Mouse (Mus musculus) adrenal gland, adult 2 months (tissue): ENCODE results near the gene Gsn. TPM values are rescaled to one million over a fixed set of nuclear protein-coding genes. Genes with fewer than 3 reads are reported as not detected.

Experiments
- DNase-seq: peaks from one replicate; pipeline ENCODE4 v3.0.0; 2021
- long read RNA-seq: library from polyadenylated mRNA; stranded (forward); transcript quantifications from one replicate; pipeline ENCODE4 v2.0.0, GENCODE M21; 2021
- polyA plus RNA-seq: library from polyadenylated mRNA; depleted of rRNA; stranded (reverse); fragments of >200 nt; gene quantifications from 2 replicates; pipeline ENCODE4 v1.2.3, GENCODE M21; 2012; rRNA removed
- total RNA-seq, 2 experiments: library from RNA; stranded (reverse); gene quantifications; 2 replicates each; pipeline ENCODE4 v1.2.3; 2021

Gene Gsn
- total RNA-seq (1,000 to 10,000 TPM in 1 of 2 experiments, 100 to 1,000 TPM in 1; 335 to 1,033 TPM), polyA plus RNA-seq (607 and 810 TPM in 2 replicates)
- long read RNA-seq, transcript Gsn-205 (18 exons, 2,607 nt), result minor isoform, 76 of 4,095 reads
- long read RNA-seq, transcript Gsn-201 (17 exons, 2,653 nt), result major isoform, 3,828 of 4,095 reads
- long read RNA-seq, partial matches to known transcripts, result 98 of 4,095 reads
- long read RNA-seq, other reads (novel, unspliced or antisense), result 93 of 4,095 reads

DNA sequence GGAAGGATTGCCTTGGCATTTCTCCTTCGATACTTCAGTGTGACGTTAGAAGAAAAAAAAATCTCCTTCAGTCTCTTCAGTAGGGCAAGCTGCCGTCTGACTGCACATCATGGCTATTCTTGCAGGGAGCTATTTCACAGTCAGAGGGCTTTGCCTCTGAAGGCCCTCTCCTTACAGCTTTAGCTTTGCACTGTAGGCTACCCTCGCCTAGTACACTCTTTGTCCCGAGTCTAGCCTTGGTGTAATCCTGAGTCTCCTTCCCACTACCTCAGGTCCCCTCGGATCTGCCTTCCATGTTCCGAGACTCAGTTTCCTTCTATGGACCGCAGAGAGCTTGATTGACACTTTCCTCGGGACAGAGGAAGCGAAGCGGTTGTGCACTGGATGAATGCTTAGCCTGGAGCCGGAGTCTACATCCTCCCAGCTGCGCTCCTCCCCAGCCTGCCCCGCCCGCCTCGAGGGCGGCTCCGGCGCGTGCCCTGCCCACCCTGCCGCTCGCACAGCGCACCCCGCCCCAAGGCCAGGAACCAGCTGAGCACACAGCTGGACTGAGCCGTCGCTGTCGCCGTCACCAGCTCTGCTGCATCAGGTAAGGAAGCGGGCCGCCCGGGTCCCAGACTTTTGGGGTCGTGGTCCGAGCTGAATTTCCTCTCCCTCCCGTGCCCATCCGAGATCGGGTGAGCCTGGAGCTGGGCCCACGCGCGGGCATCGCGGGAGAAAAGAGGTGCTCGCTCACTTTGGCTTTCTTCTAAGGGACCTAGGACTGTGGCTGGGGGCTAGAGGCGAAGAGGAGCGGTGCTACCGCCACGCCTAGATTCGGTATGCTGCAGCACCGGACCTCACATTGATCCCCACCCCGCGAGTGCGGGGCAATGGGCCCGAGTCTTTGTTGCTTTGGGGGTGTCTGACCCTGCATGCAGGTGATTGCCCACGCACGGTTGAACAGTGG is at the start of gene Gsn:
Gene Gsn, plus strand, starts transcription at position 496 of the 949 bp plus-strand sequence.
- peak; percentile 94 for DNase-seq

DNA sequence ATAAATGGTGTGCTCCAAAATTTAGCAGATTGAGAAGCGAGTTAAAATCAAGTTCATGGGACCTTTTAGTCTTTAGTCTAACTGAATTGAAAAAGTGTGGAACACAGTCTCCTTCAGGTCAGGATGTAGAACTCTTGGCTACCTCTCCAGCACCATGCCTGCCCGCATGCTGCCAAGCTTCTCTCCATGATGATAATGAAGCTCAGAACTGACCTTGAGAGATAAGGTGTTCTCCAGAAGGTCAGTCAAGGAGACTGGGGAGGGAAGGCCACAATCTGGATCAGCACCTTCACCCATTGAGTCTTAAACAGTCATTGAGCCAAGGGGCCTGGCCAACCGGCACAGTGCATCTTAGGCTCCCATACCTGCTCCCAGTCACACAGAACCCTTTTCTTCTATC is 49.4 kb upstream of the Gsn start:
- DNase-seq, result no peak

DNA sequence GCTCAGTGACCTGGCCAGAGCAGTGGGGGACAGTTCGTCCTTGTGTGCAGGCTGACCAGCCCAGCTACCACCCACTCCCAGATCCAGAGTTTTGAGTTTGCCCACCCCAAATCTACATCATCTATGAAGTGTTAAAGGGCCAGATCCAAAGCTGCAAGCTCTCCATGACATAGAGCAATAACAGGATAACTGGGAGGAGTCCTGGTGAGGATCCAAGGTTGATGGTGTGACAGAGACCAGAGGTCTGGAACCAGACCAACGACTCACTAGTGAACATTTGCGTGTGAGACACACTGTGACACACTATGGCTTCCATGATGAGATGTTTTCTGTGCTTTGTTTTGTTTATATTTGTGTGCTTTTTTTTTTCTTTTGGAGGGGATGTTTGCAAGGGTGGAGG is 48.1 kb upstream of the Gsn start:
- DNase-seq, result peak; percentile 56

DNA sequence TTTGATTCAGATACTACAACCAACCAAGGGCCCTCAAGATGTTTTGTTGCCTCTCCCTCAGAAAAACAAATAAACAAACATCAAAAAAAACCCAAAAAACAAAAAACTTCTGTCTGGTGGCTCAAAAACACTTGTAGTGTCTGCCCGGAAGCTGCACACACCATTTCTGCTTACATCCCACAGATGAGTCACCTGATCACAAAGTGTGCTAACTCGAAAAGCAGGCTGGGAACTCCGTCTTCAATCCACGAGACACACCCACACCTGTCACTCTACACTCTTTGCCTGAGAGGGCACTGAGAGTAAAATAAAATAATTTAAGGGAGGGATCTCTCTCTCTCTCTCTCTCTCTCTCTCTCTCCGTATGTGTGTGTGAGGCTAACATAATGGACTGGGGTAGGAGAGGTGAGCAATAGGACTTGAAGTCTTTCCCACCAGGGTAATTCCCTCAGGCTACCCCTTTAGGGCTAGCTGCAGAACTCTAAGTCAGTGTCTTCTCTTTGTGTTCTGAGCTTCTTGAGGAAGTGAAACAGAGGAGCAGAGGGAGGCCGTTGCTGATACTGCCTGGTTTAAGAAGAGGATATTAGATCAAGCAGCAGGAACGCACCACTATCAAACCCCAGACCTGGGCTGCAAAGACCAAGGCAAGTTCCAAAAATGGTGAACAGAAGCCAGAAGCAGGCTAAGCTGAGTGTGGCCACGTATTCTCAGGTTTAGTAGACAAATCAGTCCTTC is 47.1 kb upstream of the Gsn start:
- DNase-seq, result no peak

DNA sequence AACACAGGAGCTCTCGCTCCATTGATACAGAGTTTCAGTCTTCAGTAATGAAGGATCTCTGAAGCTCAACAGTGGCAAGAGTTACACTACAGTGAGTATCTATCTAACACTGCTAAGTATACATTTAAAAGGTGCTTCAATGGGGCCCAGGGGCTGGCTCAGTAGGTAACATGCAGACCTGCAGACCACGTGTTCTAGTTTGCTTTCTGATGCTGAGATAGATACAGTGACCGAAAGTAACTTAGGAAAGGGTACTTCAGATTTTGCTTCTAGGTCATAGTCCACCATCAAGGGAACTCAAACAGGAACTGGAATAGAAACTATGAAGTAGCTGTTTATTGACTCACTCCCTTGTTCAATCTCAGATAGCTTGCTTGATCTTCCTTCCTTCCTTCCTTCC is 44.5 kb upstream of the Gsn start:
- no peak for DNase-seq

DNA sequence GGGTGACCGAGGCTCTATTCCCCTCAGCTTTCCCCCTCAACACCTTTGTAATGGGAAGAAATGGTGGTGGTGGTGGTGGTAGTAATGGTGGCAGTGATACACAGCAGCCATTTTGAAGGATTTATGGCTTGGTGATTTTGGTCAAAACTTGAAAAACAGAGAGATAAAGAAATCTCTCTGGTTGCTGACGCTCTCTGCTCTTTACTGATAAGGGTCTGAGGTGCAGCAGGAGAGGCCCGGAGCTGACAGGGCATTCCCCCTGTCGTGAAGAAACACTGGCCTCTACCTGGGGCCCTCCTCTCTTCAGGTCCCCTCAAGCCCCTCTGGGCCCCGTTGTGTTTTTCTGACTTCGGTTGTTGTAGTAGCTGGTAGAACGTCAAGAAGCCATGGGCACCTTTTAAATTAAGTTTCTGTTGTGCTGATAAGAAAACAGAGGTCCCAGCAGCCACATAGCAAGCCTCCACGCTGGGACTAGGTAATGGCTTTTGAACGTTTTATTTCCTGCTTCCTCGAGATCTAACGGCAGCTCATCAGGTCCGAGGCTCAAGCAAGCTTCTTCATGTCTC is 42.8 kb upstream of the Gsn start:
- no peak for DNase-seq

DNA sequence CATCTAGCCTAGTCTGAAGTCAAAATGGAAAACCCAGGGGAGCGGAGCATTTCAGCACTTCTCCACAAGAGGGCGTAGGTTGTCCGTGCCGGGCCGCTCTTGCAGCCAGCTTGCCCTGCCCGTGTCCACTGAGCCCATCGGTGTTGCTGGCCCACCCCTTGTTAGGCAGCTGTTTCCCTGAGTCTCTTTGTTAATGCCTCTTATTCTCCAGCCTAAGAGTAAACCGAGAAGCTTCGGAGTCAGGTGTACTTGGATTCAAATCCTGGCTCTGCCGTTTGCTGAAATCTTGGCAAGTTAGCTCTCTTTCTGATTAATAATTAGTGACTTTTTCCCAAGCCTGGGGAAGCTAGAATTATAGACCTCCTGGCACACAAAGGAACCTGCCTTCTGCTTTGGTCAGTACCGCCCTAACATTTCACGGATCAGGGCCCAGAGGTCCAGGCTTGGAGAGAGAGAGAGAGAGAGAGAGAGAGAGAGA is 41.3 kb upstream of the Gsn start:
- peak; percentile 85 for DNase-seq

DNA sequence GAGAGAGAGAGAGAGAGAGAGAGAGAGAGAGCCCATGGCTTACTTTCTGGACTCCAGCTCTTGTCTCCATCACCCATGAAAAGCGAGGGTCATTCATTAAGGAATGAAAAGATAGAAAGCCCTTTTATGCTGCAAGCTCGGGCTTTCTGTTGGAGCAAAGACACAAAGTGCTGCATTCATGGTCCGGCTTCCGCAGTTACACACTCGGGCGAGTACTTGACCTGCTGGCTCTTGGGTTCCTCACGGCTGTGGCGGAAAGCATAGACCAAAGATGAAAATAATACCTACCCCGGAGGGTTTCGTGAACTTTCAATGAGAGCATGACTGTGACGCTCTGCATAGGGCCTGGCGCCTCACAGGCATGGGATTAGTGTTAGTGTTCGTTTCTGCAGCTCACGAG is 40.8 kb upstream of the Gsn start:
- no peak for DNase-seq

DNA sequence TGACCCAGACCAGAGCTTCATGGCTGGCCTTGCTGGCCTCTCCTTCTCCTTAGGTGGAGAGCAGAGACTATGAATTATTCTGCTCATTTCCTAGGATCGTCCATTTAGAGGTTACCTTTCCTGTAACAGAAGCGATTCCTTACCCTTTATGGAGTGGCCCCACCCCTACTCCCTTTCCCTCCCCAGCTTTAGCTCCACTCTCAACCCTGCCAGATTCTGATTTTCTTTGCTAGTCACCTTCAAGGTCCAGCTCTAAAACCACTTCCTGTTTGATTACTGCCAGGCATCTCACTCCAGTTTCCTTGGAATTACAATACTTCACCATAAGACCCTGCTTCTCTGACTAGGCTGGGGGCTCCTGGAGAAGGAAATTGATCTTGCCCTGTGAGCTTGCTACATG is 39.5 kb upstream of the Gsn start:
- no peak for DNase-seq

DNA sequence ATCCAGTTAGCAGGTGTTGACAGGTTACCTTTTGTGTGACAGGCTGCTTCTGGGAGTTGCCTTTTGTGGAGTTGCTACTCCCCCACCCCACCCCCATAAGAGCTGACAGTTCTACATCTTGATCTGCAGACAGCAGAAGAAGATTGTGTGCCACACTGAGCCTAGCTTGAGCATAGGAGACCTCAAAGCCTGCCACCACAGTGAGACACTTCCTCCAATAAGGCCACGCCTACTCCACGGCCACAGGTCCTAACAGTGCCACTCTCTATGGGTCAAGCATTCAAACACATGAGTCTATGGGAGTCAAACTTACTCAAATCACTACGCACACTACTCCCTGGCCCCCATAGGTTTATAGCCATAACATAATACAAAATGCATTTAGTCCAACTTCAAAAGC is 37.4 kb upstream of the Gsn start:
- no peak for DNase-seq

DNA sequence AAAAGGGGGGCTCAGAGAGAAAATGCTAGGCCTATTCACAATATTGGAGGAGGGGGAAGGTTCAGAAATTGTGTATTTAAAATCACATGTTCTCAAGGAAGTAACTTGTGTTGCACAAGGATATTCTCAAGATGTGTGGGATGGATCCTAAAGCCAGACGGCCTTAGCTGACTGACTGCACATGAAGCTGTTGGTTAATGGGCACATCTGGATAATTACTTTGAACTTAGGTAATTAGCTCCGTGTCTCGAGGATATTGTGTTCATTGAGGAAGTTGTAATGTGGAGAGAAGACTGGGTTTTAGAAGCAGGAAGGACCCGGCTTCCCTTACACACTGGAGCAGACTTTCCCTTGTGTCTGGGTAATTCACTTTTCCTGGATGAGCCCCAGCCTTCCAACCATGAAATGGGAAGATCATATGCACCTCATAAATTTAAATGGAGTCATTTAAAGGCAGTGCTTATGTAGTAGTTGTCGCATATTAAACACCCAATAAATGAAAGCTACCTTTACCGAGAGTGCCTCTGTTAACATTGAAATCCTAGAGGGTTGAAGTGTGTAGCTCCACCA is 33.3 kb upstream of the Gsn start:
- no peak for DNase-seq

DNA sequence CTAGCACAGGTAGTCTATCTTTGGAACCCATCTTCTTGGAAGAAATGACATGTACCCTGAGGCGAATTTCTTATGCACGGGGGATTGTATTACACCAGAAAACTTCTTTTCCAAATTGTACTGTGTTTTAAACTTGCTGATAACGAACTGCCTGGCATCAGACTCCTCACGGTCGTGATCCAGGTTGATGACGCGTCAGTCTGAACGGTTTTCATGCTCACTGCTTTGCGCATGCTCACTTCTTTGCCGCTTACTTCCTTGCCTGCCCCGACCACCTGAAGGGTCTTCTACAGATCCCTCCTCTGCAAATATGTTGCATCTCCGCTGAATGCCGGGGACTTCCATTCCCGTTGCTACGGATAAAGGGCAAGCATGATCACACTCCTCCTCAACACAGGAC is 31.9 kb upstream of the Gsn start:
- DNase-seq, result no peak

DNA sequence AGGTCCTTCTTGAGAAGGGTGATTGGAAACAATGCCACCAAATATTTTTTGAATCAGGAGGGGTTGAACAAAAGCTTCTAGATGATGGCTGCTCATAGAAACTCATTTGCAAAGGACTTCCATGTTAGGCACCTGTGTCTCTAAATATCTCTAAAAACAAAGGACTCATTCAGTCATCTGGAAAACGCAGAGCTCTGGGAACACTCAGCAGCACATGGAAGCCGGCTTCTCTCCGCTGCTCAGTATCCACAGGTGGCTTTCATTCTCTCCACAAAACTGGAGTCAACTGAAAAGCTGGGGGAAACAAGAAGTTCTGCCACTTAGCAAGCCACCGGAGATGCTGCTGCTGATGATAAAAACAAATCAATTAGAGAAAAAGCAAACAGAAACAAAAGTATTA is 28.0 kb upstream of the Gsn start:
- DNase-seq, result no peak

DNA sequence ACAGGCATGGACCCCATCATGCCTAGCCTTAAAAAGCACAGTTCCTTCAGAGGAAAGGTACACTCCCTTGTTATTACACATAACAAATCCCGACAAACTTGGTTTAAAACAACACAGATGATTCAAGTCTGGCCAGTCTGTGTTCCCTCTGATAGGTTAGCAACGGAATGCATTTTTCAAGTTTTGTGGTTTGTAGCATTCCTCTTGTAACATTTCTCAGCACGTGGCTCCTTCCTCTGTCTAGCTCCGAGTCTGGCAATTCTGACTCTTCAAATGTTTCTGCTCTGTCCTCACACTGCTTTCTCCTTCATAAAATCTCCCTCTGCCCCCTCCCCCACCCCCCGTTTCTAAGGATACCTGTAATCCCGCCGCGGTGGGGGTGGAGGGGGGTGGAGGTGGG is 26.0 kb upstream of the Gsn start:
- no peak for DNase-seq

DNA sequence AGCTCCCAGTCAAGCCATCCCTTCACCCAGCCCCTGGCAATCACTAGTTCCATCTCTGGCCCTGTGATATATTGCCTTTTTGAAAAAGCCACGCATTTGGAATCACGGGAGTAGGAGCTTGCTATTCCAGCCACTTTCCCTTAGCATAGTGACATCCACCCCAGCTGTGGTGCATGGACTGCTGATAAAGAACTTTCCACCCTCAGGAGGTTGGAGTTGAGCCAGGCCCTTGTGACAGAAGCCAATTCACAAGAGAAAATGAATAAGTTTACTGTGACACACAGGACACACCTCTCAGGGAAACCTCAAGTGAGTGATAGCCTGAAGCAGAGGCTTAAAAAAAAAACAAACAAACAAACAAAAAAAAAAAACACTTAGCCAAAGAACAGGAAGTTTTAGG is 24.3 kb upstream of the Gsn start:
- peak; percentile 36 for DNase-seq

DNA sequence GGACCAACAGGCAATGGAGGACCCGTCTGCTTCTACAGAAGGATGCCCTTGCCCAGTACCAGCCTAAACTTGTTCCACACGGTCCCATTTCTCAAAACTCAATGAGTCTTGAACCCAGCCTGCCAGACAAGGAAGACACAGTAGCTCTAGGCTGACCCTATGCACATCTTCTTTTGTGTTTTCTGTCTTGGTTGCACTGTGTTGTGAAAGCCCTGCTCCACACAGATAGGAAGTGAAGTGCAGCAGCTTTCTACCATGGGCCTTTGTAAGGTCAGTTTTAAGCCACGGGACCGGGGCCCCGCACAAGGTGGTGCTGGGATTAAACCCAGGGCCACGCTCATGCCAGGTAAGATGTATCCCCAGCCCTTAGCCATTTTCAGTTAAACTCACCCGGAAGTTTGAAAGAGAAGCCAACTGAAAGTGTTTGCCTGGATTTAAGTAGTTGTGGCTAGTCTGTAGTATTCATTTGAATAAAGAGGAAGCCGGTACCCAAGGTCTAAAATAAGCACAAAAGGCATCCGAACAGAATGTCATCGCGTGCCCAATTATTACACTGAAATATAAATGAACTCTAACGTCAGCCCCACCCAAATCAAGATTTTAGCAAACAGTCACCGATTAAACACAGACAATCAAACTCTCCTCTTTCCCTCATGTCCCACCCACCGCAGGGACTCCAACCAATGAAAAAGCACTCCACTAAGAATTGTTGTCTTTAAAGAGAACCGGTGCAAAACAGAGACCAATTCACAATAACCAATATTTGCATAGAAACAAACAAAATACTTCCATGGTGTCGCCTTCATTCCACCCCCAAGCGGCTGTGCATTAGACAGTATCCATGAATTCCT is 23.4 kb upstream of the Gsn start:
- DNase-seq, result no peak

DNA sequence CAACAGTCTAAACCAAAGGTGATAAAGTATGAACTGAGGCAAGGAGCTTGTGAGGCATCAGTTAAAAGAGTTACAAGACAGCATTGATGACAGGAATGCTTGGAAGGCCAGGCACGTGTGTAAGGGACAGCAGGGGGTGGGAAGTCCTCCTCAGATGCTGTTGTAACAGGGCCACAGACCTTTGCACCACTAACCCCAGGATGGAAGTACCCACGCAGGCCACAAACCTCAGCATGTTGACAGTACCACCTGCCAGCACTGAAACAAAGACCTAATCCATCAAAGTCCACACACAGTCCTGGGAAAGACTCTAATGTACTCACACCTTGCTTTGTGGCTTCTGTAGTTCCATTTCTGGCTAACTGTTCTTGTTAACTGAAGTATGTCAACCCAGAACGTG is 22.3 kb upstream of the Gsn start:
- no peak for DNase-seq

DNA sequence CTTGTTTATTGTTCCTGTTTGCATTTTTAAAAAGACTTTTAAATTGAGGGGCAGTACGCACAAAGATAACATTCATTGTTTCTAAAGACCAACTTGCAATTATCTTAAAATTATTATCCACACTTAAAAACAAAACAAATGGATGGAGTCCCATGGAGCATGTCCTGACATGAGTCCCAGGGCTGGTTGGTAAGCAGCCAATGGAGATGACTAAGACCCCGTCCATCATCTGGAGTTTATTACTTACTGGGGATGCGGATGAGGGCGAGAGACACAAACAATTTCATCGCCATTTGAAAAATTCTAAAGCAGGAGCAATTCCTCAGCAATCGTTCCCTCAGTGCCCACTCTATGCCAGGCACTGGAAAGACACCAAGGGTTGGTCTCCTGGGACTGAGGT is 21.2 kb upstream of the Gsn start:
- peak; percentile 37 for DNase-seq

DNA sequence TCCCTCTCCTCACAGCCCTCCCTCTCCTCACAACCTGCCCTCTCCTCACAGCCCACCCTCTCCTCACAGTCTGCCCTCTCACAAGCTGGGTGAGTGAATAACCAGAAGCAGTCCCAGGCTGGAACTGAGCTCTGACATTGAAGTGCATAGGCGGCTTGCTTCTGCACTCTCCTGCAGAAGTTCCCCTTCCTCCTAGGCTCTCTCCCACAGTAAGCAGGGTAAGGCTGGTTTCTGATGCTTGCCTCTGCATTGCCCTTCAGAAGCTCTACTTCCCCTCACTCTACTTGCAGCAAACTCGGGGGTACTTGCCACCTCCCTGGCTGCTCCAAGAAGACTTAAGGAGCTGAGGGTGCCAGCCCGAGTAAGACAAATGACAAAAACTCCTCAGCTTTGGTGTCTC is 11.9 kb upstream of the Gsn start:
- no peak for DNase-seq

DNA sequence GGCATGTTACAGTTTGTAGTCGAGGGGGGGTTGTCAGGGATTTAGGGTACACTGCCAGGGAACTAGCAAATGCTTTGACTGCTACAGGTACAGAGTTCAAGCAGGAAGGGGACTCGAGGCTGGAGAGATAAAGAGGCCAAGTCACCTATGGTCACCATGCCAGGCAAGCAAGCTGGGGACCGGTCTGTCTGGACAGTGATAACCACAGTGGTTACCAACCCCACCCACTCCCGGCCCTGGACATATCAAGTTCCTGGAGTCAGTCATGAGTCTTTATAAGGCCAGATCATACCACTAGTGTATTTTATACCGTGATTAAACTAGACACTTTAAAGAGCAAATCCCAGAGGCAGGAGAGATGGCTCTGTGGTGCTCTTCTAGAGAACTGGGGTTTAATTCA is 8.4 kb upstream of the Gsn start:
- no peak for DNase-seq

DNA sequence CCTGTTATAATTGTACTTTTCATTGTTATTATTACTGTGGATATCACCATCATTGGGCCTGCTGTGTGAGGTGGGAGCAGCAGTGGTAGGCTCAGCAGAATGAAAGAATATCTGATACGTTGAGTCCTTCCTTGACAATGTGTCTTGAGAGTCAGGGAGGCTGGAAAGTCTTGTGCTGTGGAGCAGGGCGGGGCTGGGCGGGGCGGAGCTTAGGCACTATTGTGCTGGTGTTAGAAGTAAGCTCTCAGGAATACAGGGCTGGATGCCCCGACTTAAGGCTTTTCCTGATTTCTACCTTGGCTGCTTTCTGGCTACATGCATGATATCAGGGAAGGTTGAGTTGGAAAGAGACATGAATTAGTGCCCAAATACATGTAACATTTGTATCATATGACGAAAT is 3.4 kb upstream of the Gsn start:
- DNase-seq, result no peak
